Mouse (Mus musculus): ENCODE measurements around the gene Adamts10. TPM values are rescaled to one million over a fixed set of nuclear protein-coding genes. Genes with fewer than 3 reads are reported as not detected.

The Adamts10 gene
- polyA plus RNA-seq, 1 experiment from 2014 or later: 64.7 TPM

DNA sequence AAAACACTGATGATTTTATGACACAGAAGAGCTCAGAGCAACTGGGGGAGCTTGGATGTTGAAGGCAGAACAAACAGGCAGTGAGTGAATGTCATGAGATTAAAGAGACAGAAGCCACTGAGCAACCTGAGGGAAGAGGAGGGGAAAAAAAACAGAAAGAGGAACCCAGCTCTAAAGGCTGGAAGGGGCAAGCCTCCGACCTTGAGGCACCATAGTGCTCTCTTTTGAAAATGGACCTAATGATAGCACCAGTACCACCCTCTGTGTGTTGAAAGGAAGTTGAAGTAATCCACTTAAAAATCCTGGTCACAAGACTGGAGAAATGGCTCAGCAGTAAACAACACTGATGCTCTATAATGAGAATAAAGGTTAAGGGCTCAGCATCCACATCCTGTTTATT, 40.6 kb downstream of the Adamts10 start:
- Histone ChIP-seq H3K36me3 (ENCODE audit: control insufficient read depth, insufficient read depth, low read length) (no peaks in the 10 kb centered on the region), H3K9ac (replicated peaks; ENCODE audit: low read depth, low read length) (no peak overlapping the region), H3K9me3 (ENCODE audit: control insufficient read depth, low read depth, low read length) (no peaks in the 10 kb centered on the region), H3K4me2 (replicated peaks; ENCODE audit: low read depth, low read length) (no peak overlapping the region), H3K27ac (ENCODE audit: low read length) (no peak overlapping the region), H3K4me1 (ENCODE audit: control insufficient read depth, insufficient read depth, low read length) (no peaks in the 10 kb centered on the region), H3K4me3 (ENCODE audit: low read depth, low read length) (no peak overlapping the region), H3K27me3 (ENCODE audit: control insufficient read depth, insufficient read depth, low read length) (no peaks in the 10 kb centered on the region)
- 67% methylated on average over 1 of the region's 1 CpGs for WGBS
- no peak for ATAC-seq (ENCODE audit: insufficient number of reproducible peaks, insufficient read depth, low FRiP score, low read depth)

- Histone ChIP-seq H3K9ac (replicated peaks; ENCODE audit: low read depth, low read length) (no peak overlapping the region), H3K27ac (ENCODE audit: low read length) (no peak overlapping the region), H3K4me3 (ENCODE audit: low read depth, low read length) (no peak overlapping the region), H3K9me3 (ENCODE audit: control insufficient read depth, low read depth, low read length) (no peaks in the 10 kb centered on the region), H3K4me2 (replicated peaks; ENCODE audit: low read depth, low read length) (no peak overlapping the region), H3K4me1 (ENCODE audit: control insufficient read depth, insufficient read depth, low read length) (no peaks in the 10 kb centered on the region), H3K36me3 (ENCODE audit: control insufficient read depth, insufficient read depth, low read length) (no peaks in the 10 kb centered on the region), H3K27me3 (ENCODE audit: control insufficient read depth, insufficient read depth, low read length) (no peaks in the 10 kb centered on the region)
- no peak for ATAC-seq (ENCODE audit: insufficient number of reproducible peaks, insufficient read depth, low FRiP score, low read depth)
- WGBS: 67% methylated on average over 2 of the region's 2 CpGs
Observed at GRCm38 (mm10) chr17:33566182-33566581, 42.2 kb downstream of the Adamts10 start.

DNA sequence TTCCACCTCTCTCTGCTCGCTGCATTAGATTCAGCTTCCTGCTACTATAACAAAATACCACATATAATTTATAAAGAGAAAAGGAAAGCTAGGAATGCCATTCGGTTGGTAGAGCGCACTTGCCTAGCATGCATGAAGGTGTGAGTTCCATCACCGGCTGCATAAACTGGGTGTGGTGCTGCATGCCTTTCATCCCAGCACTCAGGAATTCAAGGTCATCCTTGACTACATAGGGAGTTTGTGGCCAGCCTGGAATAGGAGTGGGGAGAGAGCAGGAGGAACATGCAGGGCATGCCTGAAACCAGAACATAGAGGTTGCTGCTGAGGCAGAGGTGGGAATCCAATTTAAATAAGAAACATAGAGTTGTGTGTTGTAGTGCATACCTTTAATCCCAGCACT, 60.1 kb downstream of the Adamts10 start:
- no peak overlapping the region for H3K4me2 ChIP-seq (replicated peaks; ENCODE audit: low read depth, low read length)
- 70% methylated on average over 4 of the region's 4 CpGs for WGBS
- H3K9me3 ChIP-seq (ENCODE audit: control insufficient read depth, low read depth, low read length): no peaks in the 10 kb centered on the region
- no peaks in the 10 kb centered on the region for H3K36me3 ChIP-seq (ENCODE audit: control insufficient read depth, insufficient read depth, low read length)
- H3K9ac ChIP-seq (replicated peaks; ENCODE audit: low read depth, low read length): no peak overlapping the region
- ATAC-seq (ENCODE audit: insufficient number of reproducible peaks, insufficient read depth, low FRiP score, low read depth): no peak
- no peaks in the 10 kb centered on the region for H3K4me1 ChIP-seq (ENCODE audit: control insufficient read depth, insufficient read depth, low read length)
- H3K27ac ChIP-seq (ENCODE audit: low read length): no peak overlapping the region
- no peaks in the 10 kb centered on the region for H3K27me3 ChIP-seq (ENCODE audit: control insufficient read depth, insufficient read depth, low read length)
- no peak overlapping the region for H3K4me3 ChIP-seq (ENCODE audit: low read depth, low read length)

DNA sequence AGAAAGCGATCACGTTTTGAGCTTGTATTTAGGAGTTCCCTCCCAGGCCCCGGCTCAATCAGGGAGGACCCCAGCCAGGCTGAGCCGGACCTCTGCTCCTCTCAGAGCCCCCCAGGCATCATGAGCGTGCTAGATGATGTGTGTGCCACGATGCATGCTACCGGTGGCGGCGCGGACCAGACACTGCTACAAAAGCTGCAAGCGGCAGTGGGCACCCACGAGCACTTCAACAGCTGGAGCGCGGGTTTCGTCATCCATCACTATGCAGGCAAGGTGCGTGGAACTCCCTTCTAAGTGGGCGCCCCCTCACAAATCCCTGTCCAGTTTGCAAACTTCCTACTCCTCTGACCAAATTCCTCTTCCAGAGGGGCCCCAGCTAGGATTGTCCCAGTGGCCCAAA, 62.0 kb downstream of the Adamts10 start:
- WGBS: 65% methylated on average over 17 of the region's 17 CpGs
- Histone ChIP-seq H3K27ac (ENCODE audit: low read length) (no peak overlapping the region), H3K36me3 (ENCODE audit: control insufficient read depth, insufficient read depth, low read length) (no peaks in the 10 kb centered on the region), H3K9ac (replicated peaks; ENCODE audit: low read depth, low read length) (no peak overlapping the region), H3K9me3 (ENCODE audit: control insufficient read depth, low read depth, low read length) (no peaks in the 10 kb centered on the region), H3K27me3 (ENCODE audit: control insufficient read depth, insufficient read depth, low read length) (no peaks in the 10 kb centered on the region), H3K4me3 (ENCODE audit: low read depth, low read length) (no peak overlapping the region), H3K4me2 (replicated peaks; ENCODE audit: low read depth, low read length) (no peak overlapping the region), H3K4me1 (ENCODE audit: control insufficient read depth, insufficient read depth, low read length) (no peaks in the 10 kb centered on the region)
- no peak for ATAC-seq (ENCODE audit: insufficient number of reproducible peaks, insufficient read depth, low FRiP score, low read depth)

DNA sequence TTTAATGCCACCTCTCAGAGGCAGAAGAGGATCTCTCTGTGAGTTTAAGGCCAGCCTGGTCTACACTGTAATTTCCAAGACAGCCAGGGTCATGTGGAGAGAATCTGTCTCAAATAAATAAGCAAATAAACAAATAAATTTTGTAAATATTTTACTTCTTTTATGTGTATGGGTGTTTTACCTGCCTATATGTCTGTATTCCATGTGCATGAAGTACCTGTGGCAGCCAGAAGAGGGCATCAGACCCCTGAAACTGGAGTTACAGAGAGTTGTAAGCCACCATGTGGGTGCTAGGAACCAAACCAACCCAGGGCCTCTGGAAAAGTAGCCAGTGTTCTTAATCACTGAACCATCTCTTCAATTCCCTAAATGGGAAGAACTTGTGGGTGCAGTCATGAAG, 73.3 kb downstream of the Adamts10 start:
- H3K4me2 ChIP-seq (replicated peaks; ENCODE audit: low read depth, low read length): no peak overlapping the region
- H3K4me3 ChIP-seq (ENCODE audit: low read depth, low read length): no peak overlapping the region
- H3K4me1 ChIP-seq (ENCODE audit: control insufficient read depth, insufficient read depth, low read length): no peaks in the 10 kb centered on the region
- no peak overlapping the region for H3K9ac ChIP-seq (replicated peaks; ENCODE audit: low read depth, low read length)
- H3K9me3 ChIP-seq (ENCODE audit: control insufficient read depth, low read depth, low read length): 0 out of 2 replicates have a peak, but pooled peaks cover 6% of the 10 kb centered on the region
- no peak for ATAC-seq (ENCODE audit: insufficient number of reproducible peaks, insufficient read depth, low FRiP score, low read depth)
- no peaks in the 10 kb centered on the region for H3K27me3 ChIP-seq (ENCODE audit: control insufficient read depth, insufficient read depth, low read length)
- H3K36me3 ChIP-seq (ENCODE audit: control insufficient read depth, insufficient read depth, low read length): no peaks in the 10 kb centered on the region
- no peak overlapping the region for H3K27ac ChIP-seq (ENCODE audit: low read length)

GRCm38 (mm10) chr17:33598506-33598905, 74.5 kb downstream of the Adamts10 start:
- Histone ChIP-seq H3K4me2 (replicated peaks; ENCODE audit: low read depth, low read length) (no peak overlapping the region), H3K4me3 (ENCODE audit: low read depth, low read length) (no peak overlapping the region), H3K27ac (ENCODE audit: low read length) (no peak overlapping the region), H3K36me3 (ENCODE audit: control insufficient read depth, insufficient read depth, low read length) (no peaks in the 10 kb centered on the region), H3K9ac (replicated peaks; ENCODE audit: low read depth, low read length) (no peak overlapping the region), H3K27me3 (ENCODE audit: control insufficient read depth, insufficient read depth, low read length) (no peaks in the 10 kb centered on the region), H3K9me3 (ENCODE audit: control insufficient read depth, low read depth, low read length) (0 out of 2 replicates have a peak, but pooled peaks cover 6% of the 10 kb centered on the region), H3K4me1 (ENCODE audit: control insufficient read depth, insufficient read depth, low read length) (no peaks in the 10 kb centered on the region)
- no peak; the same call in 1 of the 2 replicates for ATAC-seq (ENCODE audit: insufficient number of reproducible peaks, insufficient read depth, low FRiP score, low read depth)
- WGBS: 86% methylated on average over 5 of the region's 5 CpGs

DNA sequence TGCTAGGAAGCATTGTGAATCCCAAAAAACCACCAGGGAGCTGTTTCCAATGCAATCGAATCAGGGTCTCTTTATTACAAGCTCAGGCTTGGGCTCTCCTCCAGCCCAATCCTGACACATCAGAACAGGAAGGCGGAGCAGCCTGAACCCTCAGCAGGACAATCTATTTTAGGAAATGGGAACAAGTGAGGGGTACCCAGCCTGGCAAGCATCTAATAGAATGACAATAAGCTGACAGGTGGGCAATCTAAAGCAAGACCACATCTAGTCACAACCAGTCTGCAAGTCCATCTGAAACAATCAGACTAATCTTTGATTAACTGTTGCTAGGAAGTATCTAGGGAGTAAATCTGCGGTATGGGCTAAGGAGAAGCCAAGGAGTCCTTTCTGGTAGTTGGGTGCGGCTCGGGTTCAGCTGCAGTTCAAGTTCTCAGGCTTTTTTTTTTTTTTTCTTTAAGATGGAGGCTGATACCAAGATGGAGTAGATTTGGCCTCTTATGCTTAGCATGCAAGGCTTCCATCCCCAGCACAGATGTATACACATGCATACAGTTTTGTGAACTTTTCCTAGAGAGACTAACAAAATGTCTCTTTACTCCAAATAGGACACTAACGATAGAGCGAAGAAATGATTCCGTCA, 76.0 kb downstream of the Adamts10 start:
- H3K27me3 ChIP-seq (ENCODE audit: control insufficient read depth, insufficient read depth, low read length): no peaks in the 10 kb centered on the region
- H3K27ac ChIP-seq (ENCODE audit: low read length): no peak overlapping the region
- WGBS: 84% methylated on average over 8 of the region's 8 CpGs
- ATAC-seq (ENCODE audit: insufficient number of reproducible peaks, insufficient read depth, low FRiP score, low read depth): no peak
- no peaks in the 10 kb centered on the region for H3K36me3 ChIP-seq (ENCODE audit: control insufficient read depth, insufficient read depth, low read length)
- 0 out of 2 replicates have a peak, but pooled peaks cover 6% of the 10 kb centered on the region for H3K9me3 ChIP-seq (ENCODE audit: control insufficient read depth, low read depth, low read length)
- H3K4me1 ChIP-seq (ENCODE audit: control insufficient read depth, insufficient read depth, low read length): no peaks in the 10 kb centered on the region
- H3K4me3 ChIP-seq (ENCODE audit: low read depth, low read length): no peak overlapping the region
- H3K4me2 ChIP-seq (replicated peaks; ENCODE audit: low read depth, low read length): no peak overlapping the region
- H3K9ac ChIP-seq (replicated peaks; ENCODE audit: low read depth, low read length): no peak overlapping the region

- ATAC-seq (ENCODE audit: insufficient number of reproducible peaks, insufficient read depth, low FRiP score, low read depth): no peak
- Histone ChIP-seq H3K9ac (replicated peaks; ENCODE audit: low read depth, low read length) (no peak overlapping the region), H3K36me3 (ENCODE audit: control insufficient read depth, insufficient read depth, low read length) (no peaks in the 10 kb centered on the region), H3K4me2 (replicated peaks; ENCODE audit: low read depth, low read length) (no peak overlapping the region), H3K4me1 (ENCODE audit: control insufficient read depth, insufficient read depth, low read length) (no peaks in the 10 kb centered on the region), H3K27me3 (ENCODE audit: control insufficient read depth, insufficient read depth, low read length) (no peaks in the 10 kb centered on the region), H3K27ac (ENCODE audit: low read length) (no peak overlapping the region), H3K9me3 (ENCODE audit: control insufficient read depth, low read depth, low read length) (0 out of 2 replicates have a peak, but pooled peaks cover 6% of the 10 kb centered on the region), H3K4me3 (ENCODE audit: low read depth, low read length) (no peak overlapping the region)
- WGBS: 75% methylated on average over 3 of the region's 3 CpGs
Observed at GRCm38 (mm10) chr17:33600831-33601230, 76.8 kb downstream of the Adamts10 start.

DNA sequence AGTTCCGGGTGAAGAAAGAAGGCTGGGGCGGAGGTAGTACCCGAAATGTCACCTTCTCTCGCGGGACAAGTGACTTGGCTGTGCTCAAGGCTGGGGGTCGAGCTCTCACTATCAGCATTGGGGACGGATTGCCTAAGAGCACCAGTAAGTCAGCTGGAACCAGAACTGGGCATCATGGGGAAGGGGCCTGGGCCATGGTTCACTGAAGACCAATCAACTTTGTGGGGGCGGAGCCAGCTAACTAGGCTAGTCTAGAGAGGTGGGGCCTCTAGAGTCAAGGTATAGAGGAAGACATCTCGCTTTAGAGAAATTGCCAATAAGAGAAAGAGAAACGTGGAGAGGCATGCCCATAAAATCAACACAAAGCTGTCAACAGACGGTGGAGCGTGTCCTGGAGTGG, 77.9 kb downstream of the Adamts10 start:
- Histone ChIP-seq H3K4me3 (ENCODE audit: low read depth, low read length) (no peak overlapping the region), H3K36me3 (ENCODE audit: control insufficient read depth, insufficient read depth, low read length) (no peaks in the 10 kb centered on the region), H3K4me1 (ENCODE audit: control insufficient read depth, insufficient read depth, low read length) (no peaks in the 10 kb centered on the region), H3K9me3 (ENCODE audit: control insufficient read depth, low read depth, low read length) (0 out of 2 replicates have a peak, but pooled peaks cover 6% of the 10 kb centered on the region), H3K27ac (ENCODE audit: low read length) (no peak overlapping the region), H3K9ac (replicated peaks; ENCODE audit: low read depth, low read length) (no peak overlapping the region), H3K27me3 (ENCODE audit: control insufficient read depth, insufficient read depth, low read length) (no peaks in the 10 kb centered on the region), H3K4me2 (replicated peaks; ENCODE audit: low read depth, low read length) (no peak overlapping the region)
- ATAC-seq (ENCODE audit: insufficient number of reproducible peaks, insufficient read depth, low FRiP score, low read depth): no peak
- 82% methylated on average over 12 of the region's 12 CpGs for WGBS

Measured in stomach, embryonic 14.5 days (tissue).